Mouse (Mus musculus): Measurements from ENCODE around the gene Rars. TPM values are rescaled to one million over a fixed set of nuclear protein-coding genes. Genes with fewer than 3 reads are reported as not detected.
A peak's percentile ranks its signal among the peaks of the same experiment; 100 is the strongest.
"Not testable (repeated sequence)": the region's sequence is repeated elsewhere in the genome, so short reads cannot be mapped to it uniquely, and the experiment has no call there.

Rars gene
- polyA plus RNA-seq, 1 experiment from 2014 or later: 73.1 TPM

GRCm38 (mm10) chr11:35827714-35828113, 6.6 kb downstream of the Rars start:
- WGBS: 97% methylated on average over 6 of the region's 6 CpGs
- Histone ChIP-seq H3K27me3 (ENCODE audit: control insufficient read depth, insufficient read depth, low read length) (no peaks in the 10 kb centered on the region), H3K36me3 (ENCODE audit: control insufficient read depth, insufficient read depth, low read length) (peaks cover 91% of the 10 kb centered on the region), H3K27ac (replicated peaks; ENCODE audit: low read depth, low read length) (no peak overlapping the region), H3K9me3 (ENCODE audit: control insufficient read depth, low read length) (no peaks in the 10 kb centered on the region), H3K4me3 (replicated peaks; ENCODE audit: low read depth, low read length) (no peak overlapping the region), H3K9ac (replicated peaks; ENCODE audit: low read length) (no peak overlapping the region), H3K4me2 (ENCODE audit: low read length) (no peak overlapping the region), H3K4me1 (ENCODE audit: control insufficient read depth, insufficient read depth, low read length) (no peaks in the 10 kb centered on the region)
- DNase-seq (no peak), ATAC-seq (ENCODE audit: low FRiP score, low TSS enrichment) (no peak)

GRCm38 (mm10) chr11:35816316-35816715, 18.0 kb downstream of the Rars start:
- H3K27me3 ChIP-seq (ENCODE audit: control insufficient read depth, insufficient read depth, low read length): no peaks in the 10 kb centered on the region
- no peak overlapping the region for H3K4me2 ChIP-seq (ENCODE audit: low read length)
- ATAC-seq (ENCODE audit: low FRiP score, low TSS enrichment): no peak
- no peak overlapping the region for H3K9ac ChIP-seq (replicated peaks; ENCODE audit: low read length)
- no peaks in the 10 kb centered on the region for H3K4me1 ChIP-seq (ENCODE audit: control insufficient read depth, insufficient read depth, low read length)
- DNase-seq: no peak
- no peaks in the 10 kb centered on the region for H3K9me3 ChIP-seq (ENCODE audit: control insufficient read depth, low read length)
- H3K27ac ChIP-seq (replicated peaks; ENCODE audit: low read depth, low read length): no peak overlapping the region
- peaks cover 97% of the 10 kb centered on the region for H3K36me3 ChIP-seq (ENCODE audit: control insufficient read depth, insufficient read depth, low read length)
- WGBS: 93% methylated on average over 12 of the region's 12 CpGs
- no peak overlapping the region for H3K4me3 ChIP-seq (replicated peaks; ENCODE audit: low read depth, low read length)

DNA sequence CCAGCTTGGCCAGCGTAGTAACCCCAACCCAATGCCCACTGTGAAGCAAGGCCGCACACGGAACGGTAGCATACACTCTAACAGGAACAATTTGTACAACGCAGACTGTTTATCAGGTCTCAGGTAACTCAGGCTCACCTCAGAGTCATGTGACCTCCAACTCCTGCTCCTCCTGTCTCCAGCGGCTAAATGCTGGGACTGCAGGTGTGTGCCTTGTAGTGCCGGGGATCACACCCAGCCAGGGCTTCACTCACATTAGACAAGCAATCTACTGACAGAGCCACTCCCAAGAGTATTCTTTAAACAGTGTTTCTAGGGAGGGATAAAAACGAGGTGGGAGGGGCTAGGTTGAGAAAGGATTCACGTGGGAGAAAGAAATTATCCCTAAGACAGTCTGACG, 22.8 kb downstream of the Rars start:
- ATAC-seq (ENCODE audit: low FRiP score, low TSS enrichment): no peak
- DNase-seq: no peak
- Histone ChIP-seq H3K27ac (replicated peaks; ENCODE audit: low read depth, low read length) (no peak overlapping the region), H3K9ac (replicated peaks; ENCODE audit: low read length) (no peak overlapping the region), H3K9me3 (ENCODE audit: control insufficient read depth, low read length) (no peaks in the 10 kb centered on the region), H3K4me1 (ENCODE audit: control insufficient read depth, insufficient read depth, low read length) (no peaks in the 10 kb centered on the region), H3K36me3 (ENCODE audit: control insufficient read depth, insufficient read depth, low read length) (peaks cover 99% of the 10 kb centered on the region), H3K4me3 (replicated peaks; ENCODE audit: low read depth, low read length) (no peak overlapping the region), H3K27me3 (ENCODE audit: control insufficient read depth, insufficient read depth, low read length) (no peaks in the 10 kb centered on the region), H3K4me2 (ENCODE audit: low read length) (no peak overlapping the region)
- whole genome bisulfite sequencing: 88% methylated on average over 10 of the region's 10 CpGs

DNA sequence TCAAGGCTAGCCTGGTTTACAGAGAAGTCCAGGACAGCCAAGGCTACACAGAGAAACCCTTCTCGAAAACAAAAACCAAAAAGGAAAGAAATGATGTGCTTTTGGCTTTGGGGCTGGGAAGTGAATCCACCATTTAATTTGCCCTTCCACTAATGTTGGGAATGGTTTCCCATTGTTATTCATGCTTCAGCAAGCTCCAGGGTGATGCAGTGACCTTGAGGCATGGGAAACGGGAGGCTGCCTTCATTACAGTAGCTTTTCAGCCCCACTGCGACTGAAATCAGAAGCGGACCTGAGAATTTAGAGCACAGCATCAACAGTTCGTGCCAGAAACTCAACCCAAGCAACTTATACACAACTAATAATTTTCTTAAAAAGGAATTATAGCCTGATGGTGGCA, 33.0 kb downstream of the Rars start:
- Histone ChIP-seq H3K27me3 (ENCODE audit: control insufficient read depth, insufficient read depth, low read length) (peaks cover 14% of the 10 kb centered on the region), H3K9me3 (ENCODE audit: control insufficient read depth, low read length) (no peaks in the 10 kb centered on the region), H3K27ac (replicated peaks; ENCODE audit: low read depth, low read length) (no peak overlapping the region), H3K36me3 (ENCODE audit: control insufficient read depth, insufficient read depth, low read length) (peaks cover 9% of the 10 kb centered on the region; the same call in 1 of the 2 replicates), H3K4me1 (ENCODE audit: control insufficient read depth, insufficient read depth, low read length) (peaks cover 12% of the 10 kb centered on the region), H3K9ac (replicated peaks; ENCODE audit: low read length) (no peak overlapping the region), H3K4me3 (replicated peaks; ENCODE audit: low read depth, low read length) (no peak overlapping the region), H3K4me2 (ENCODE audit: low read length) (no peak overlapping the region)
- 82% methylated on average over 5 of the region's 5 CpGs for WGBS
- ATAC-seq (ENCODE audit: low FRiP score, low TSS enrichment) (no peak), DNase-seq (no peak)

DNA sequence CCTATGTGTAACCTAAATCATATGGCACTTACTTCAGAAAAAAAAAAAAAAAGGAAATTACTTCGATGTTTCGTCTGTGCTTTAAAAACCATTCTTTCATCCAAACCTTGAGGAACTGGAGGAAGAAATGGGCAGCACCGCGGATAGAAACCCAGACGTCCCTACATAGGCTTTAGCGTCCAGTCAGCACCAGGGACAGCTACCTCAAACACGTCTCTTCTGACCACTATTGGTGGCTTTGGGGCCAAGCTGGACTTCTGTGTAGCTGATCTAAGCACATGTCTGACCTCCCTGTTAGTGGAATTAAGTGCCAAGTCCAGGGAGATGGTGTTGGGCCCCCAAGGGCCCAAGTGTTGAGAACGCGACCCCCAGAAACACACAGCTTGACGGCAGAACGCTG, 35.4 kb downstream of the Rars start, which contains the start of gene Fbll1:
Gene Fbll1, minus strand, starts transcription at position 11 of the 400 bp plus-strand sequence.
- ATAC-seq (ENCODE audit: low FRiP score, low TSS enrichment) (no peak), DNase-seq (peak; percentile 74)
- H3K27ac ChIP-seq (replicated peaks; ENCODE audit: low read depth, low read length): peak within 1 kb of the TSS; percentile 86
- H3K36me3 ChIP-seq (ENCODE audit: control insufficient read depth, insufficient read depth, low read length): no peaks in the 10 kb centered on the region
- H3K4me3 ChIP-seq (replicated peaks; ENCODE audit: low read depth, low read length): peak within 1 kb of the TSS; percentile 66
- H3K4me2 ChIP-seq (ENCODE audit: low read length): peak within 1 kb of the TSS; percentile 78
- whole genome bisulfite sequencing: 7% methylated on average over 11 of the region's 11 CpGs
- H3K27me3 ChIP-seq (ENCODE audit: control insufficient read depth, insufficient read depth, low read length): peaks cover 23% of the 10 kb centered on the region
- H3K4me1 ChIP-seq (ENCODE audit: control insufficient read depth, insufficient read depth, low read length): peaks cover 13% of the 10 kb centered on the region
- no peaks in the 10 kb centered on the region for H3K9me3 ChIP-seq (ENCODE audit: control insufficient read depth, low read length)
- H3K9ac ChIP-seq (replicated peaks; ENCODE audit: low read length): peak within 1 kb of the TSS; percentile 85

GRCm38 (mm10) chr11:35798495-35798820, 35.8 kb downstream of the Rars start:
- H3K4me2 ChIP-seq (ENCODE audit: low read length): peak overlapping the region; percentile 78
- peak; percentile 94 for DNase-seq
- H3K36me3 ChIP-seq (ENCODE audit: control insufficient read depth, insufficient read depth, low read length): no peaks in the 10 kb centered on the region
- H3K9me3 ChIP-seq (ENCODE audit: control insufficient read depth, low read length): no peaks in the 10 kb centered on the region
- H3K27me3 ChIP-seq (ENCODE audit: control insufficient read depth, insufficient read depth, low read length): peaks cover 23% of the 10 kb centered on the region
- peak; percentile 94 for ATAC-seq (ENCODE audit: low FRiP score, low TSS enrichment)
- peak overlapping the region; percentile 85 for H3K9ac ChIP-seq (replicated peaks; ENCODE audit: low read length)
- peaks cover 13% of the 10 kb centered on the region for H3K4me1 ChIP-seq (ENCODE audit: control insufficient read depth, insufficient read depth, low read length)
- WGBS: 1% methylated on average over 23 of the region's 23 CpGs
- peak overlapping the region; percentile 66 for H3K4me3 ChIP-seq (replicated peaks; ENCODE audit: low read depth, low read length)
- peak overlapping the region; percentile 86 for H3K27ac ChIP-seq (replicated peaks; ENCODE audit: low read depth, low read length)

- Histone ChIP-seq H3K27me3 (ENCODE audit: control insufficient read depth, insufficient read depth, low read length) (peaks cover 23% of the 10 kb centered on the region), H3K4me3 (replicated peaks; ENCODE audit: low read depth, low read length) (peak overlapping the region; percentile 66), H3K36me3 (ENCODE audit: control insufficient read depth, insufficient read depth, low read length) (no peaks in the 10 kb centered on the region), H3K9ac (replicated peaks; ENCODE audit: low read length) (peak overlapping the region; percentile 85), H3K4me2 (ENCODE audit: low read length) (peak overlapping the region; percentile 78), H3K27ac (replicated peaks; ENCODE audit: low read depth, low read length) (peak overlapping the region; percentile 86), H3K9me3 (ENCODE audit: control insufficient read depth, low read length) (no peaks in the 10 kb centered on the region), H3K4me1 (ENCODE audit: control insufficient read depth, insufficient read depth, low read length) (peaks cover 13% of the 10 kb centered on the region)
- ATAC-seq (ENCODE audit: low FRiP score, low TSS enrichment) (peak; percentile 75), DNase-seq (peak; percentile 69)
- WGBS: 2% methylated on average over 85 of the region's 86 CpGs
These were observed 36.4 kb downstream of the Rars start for GRCm38 (mm10) chr11:35797751-35798494.

DNA sequence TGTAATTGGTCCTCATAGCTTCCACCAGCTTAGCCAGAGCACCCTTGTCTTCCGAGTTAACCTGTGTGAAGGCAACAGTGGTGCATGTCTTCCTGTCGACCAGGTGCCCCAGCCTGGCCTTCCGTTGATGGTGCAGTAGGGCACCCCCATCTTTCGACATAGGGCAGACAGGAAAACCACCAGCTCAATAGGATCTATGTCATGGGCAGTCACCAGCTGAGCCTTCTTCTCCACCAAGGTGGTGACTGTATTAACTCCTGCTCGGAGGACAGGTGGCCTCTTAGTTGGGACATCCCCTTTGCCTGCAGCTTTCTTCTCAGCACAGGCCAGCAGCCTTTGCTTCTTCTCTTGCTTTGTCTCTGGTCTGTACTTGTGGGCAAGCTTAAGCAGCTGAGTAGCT, 41.5 kb downstream of the Rars start:
- not testable (repeated sequence) for H3K9ac ChIP-seq (replicated peaks; ENCODE audit: low read length); ATAC-seq (ENCODE audit: low FRiP score, low TSS enrichment); H3K4me2 ChIP-seq (ENCODE audit: low read length); H3K27ac ChIP-seq (replicated peaks; ENCODE audit: low read depth, low read length); DNase-seq; H3K9me3 ChIP-seq (ENCODE audit: control insufficient read depth, low read length); H3K4me3 ChIP-seq (replicated peaks; ENCODE audit: low read depth, low read length)
- H3K4me1 ChIP-seq (ENCODE audit: control insufficient read depth, insufficient read depth, low read length): peaks cover 13% of the 10 kb centered on the region
- peaks cover 20% of the 10 kb centered on the region for H3K27me3 ChIP-seq (ENCODE audit: control insufficient read depth, insufficient read depth, low read length)
- H3K36me3 ChIP-seq (ENCODE audit: control insufficient read depth, insufficient read depth, low read length): peaks cover 18% of the 10 kb centered on the region; the same call in 1 of the 2 replicates
- WGBS: 87% methylated on average over 5 of the region's 5 CpGs

DNA sequence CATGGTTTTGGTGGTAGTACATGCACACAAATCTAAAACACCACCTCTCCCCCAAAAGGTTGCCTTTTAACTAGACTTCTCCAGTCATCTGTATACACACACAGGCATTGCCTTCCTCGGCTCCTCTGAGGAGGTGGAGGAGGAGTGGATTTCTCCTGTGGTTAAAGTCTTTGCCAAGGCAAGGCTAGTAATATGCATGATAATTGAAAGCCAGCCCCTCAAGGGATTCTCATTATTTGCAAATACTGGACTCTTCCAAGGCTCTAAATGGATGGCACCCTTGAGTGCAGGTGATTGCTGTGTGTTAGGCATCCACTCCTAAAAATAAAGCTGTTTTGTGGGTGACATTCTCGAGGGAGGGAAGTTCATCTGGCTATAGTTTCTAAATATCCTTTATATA, 45.9 kb downstream of the Rars start:
- Histone ChIP-seq H3K36me3 (ENCODE audit: control insufficient read depth, insufficient read depth, low read length) (peaks cover 51% of the 10 kb centered on the region), H3K9ac (replicated peaks; ENCODE audit: low read length) (no peak overlapping the region), H3K4me2 (ENCODE audit: low read length) (no peak overlapping the region), H3K9me3 (ENCODE audit: control insufficient read depth, low read length) (no peaks in the 10 kb centered on the region), H3K4me1 (ENCODE audit: control insufficient read depth, insufficient read depth, low read length) (no peaks in the 10 kb centered on the region), H3K27me3 (ENCODE audit: control insufficient read depth, insufficient read depth, low read length) (no peaks in the 10 kb centered on the region), H3K27ac (replicated peaks; ENCODE audit: low read depth, low read length) (no peak overlapping the region), H3K4me3 (replicated peaks; ENCODE audit: low read depth, low read length) (no peak overlapping the region)
- DNase-seq: peak; percentile 19
- WGBS: 51% methylated on average over 2 of the region's 2 CpGs
- no peak for ATAC-seq (ENCODE audit: low FRiP score, low TSS enrichment)
